Mouse (Mus musculus): ENCODE measurements around the gene Kmt2b. TPM values are rescaled to one million over a fixed set of nuclear protein-coding genes. Genes with fewer than 3 reads are reported as not detected.

Gene Kmt2b
- polyA plus RNA-seq (2015; fragmentation: Nextera tagmentation; extraction: Ambion mirVana): 6.7 and 10.9 TPM in 2 replicates

DNA sequence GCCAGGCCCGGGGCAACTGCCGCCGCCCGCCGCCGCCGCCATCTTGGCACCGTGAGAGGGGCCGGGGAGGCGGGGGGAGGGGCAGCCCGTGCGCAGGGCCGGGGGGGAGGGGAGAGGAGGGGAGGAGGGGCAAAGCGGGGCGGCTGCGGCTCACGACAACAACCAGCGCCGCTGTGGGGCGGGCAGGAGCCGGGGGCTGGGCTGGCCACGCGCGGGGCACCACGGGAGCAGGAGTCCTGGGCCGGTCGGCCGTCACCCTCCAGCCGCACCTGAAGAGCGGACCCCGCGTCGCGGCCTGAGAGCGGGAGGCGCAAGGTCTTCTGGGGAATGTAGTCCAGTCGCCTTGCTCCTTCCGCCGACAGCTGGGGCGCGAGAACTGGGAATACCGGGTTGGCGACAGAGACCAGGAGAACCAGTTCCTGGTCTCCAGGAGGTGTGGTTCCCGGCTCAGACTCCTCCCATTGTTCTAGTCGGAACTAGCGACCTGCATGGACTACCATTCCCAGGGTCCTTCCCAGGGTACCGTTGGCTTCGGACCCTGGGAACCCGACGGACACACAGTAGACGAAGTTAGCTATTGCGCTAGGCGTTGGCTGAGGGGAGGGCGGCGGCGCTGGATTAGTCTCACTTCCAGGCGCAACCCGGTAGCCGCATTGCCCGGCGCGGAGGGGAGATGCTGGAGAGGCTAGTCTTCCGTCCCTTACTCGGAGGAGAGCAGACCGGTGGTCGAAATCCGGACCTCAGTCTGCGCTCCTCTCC is at the start of gene Kmt2b:
Gene Kmt2b, minus strand, starts transcription at position 51 of the 759 bp plus-strand sequence.
- Histone ChIP-seq H3K4me1 (peaks cover 26% of the 10 kb centered on the region), H3K36me3 (peaks cover 28% of the 10 kb centered on the region), H3K27ac (peak within 1 kb of the TSS; percentile 94), H3K9ac (peak within 1 kb of the TSS; percentile 97), H3K27me3 (no peaks in the 10 kb centered on the region), H3K9me3 (replicated peaks) (no peaks in the 10 kb centered on the region), H3K4me3 (replicated peaks) (peak within 1 kb of the TSS; percentile 72), H3K4me2 (peak within 1 kb of the TSS; percentile 90)
- peak; percentile 97 for ATAC-seq (replicated peaks; ENCODE audit: low FRiP score)
- WGBS: under 1% methylated on average over 54 of the region's 68 CpGs

DNA sequence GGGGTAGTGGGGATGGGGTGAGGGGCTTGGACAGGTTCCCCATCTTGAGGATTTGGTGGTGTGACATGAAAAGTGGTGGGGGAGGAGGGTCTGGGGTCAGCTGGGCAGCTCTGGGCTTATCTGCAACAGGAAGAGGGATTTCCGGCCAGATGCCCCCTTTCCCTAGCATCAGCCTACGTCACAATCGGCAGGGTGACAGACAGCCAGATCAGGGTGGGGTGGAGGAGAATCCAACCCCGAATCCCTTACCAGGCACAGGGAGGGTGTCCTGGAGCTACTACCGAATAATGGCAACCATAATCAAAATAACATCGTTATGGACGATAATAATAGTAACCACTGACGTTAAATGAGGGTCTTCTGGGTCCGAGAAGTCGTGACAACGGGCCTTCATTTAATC is 47.9 kb upstream of the Kmt2b start:
- WGBS: 24% methylated on average over 11 of the region's 11 CpGs
- no peak overlapping the region for H3K9ac ChIP-seq
- H3K4me2 ChIP-seq: no peak overlapping the region
- H3K27ac ChIP-seq: no peak overlapping the region
- H3K4me3 ChIP-seq (replicated peaks): no peak overlapping the region
- no peak for ATAC-seq (replicated peaks; ENCODE audit: low FRiP score)
- peaks cover 53% of the 10 kb centered on the region for H3K27me3 ChIP-seq
- H3K9me3 ChIP-seq (replicated peaks): no peaks in the 10 kb centered on the region
- H3K36me3 ChIP-seq: peaks cover 14% of the 10 kb centered on the region
- peaks cover 30% of the 10 kb centered on the region for H3K4me1 ChIP-seq

DNA sequence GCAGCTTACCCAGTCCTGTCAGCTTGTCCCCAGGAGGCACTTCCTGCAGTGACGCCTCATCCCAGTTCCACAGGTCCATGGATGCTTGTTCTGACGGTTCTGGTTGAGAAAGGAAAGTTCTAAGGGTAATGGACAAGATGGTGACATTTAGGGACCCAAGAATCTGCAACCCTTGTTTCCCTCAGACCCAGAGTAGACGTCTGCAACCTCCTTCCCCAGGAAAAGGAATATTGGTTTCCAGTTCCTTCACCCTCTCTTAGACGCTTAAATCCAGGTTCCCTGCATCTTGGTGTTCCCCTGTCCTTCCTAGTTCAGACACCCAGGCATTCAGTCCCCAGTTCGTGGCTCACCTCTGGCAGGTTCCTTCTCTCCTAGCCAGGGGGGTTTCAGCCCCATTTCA is 47.2 kb upstream of the Kmt2b start, which contains the start of gene Etv2:
Gene Etv2, minus strand, starts transcription at position 101 of the 400 bp plus-strand sequence.
- peak within 1 kb of the TSS; percentile 26 for H3K4me3 ChIP-seq (replicated peaks)
- H3K9ac ChIP-seq: no peak within 1 kb of the TSS
- H3K27ac ChIP-seq: no peak within 1 kb of the TSS
- 7% methylated on average over 5 of the region's 5 CpGs for WGBS
- H3K9me3 ChIP-seq (replicated peaks): no peaks in the 10 kb centered on the region
- H3K36me3 ChIP-seq: peaks cover 8% of the 10 kb centered on the region
- H3K4me2 ChIP-seq: peak within 1 kb of the TSS; percentile 56
- H3K4me1 ChIP-seq: peaks cover 30% of the 10 kb centered on the region
- H3K27me3 ChIP-seq: peaks cover 58% of the 10 kb centered on the region
- no peak for ATAC-seq (replicated peaks; ENCODE audit: low FRiP score)

DNA sequence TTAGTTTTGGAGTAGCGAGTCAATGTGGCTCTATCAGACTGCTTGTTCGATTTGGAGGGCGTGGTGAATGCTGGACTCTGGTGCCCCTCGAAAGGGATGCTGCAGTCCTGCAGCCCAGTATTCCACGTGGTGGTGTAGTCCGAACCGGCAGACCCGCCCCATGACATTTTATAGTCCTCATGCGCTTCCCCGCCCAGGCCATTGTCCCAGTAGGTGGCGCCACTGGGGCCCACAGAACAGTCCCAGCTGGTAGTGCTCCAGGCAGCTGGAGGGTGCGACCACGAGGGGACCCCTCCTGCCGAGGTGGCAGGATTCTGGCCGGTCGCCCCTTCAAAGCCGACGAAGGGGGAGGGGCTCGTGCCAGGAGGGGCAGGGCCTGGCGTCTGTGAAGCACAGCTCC is 46.1 kb upstream of the Kmt2b start:
- H3K27me3 ChIP-seq: peaks cover 69% of the 10 kb centered on the region

DNA sequence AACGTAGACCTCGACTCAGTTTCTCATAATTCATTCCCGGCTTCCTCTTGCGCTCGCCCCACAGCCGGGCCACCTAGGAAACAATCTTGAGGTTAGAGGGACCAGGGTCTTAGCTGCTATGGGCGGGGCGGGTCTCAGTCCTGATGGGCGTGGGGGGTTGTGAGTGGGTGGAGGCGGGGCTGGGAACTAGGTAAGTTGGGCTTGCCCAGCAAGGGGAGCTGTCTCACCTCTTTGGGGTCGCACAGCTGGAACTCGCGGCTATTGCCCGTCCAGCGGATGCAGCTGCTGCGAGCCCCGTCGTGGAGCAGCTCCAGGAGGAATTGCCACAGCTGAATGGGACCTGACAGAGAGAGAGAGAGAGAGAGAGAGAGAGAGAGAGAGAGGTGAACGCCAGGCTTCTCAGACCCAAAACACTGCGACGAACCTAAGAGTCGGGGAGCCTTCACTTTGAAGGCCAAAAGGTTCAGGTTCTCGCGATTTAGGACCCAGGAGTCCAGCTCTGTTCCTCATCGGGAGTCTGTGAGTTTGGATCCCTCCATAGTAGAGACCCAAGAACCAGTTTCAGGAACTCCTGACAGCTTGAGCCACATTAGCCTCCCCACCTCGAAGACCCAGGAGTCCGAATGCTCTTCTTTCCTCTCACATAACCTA is 45.4 kb upstream of the Kmt2b start:
- H3K9ac ChIP-seq: 0 out of 2 replicates have a peak overlapping the region, but pooled peaks have one; percentile 2
- no peaks in the 10 kb centered on the region for H3K9me3 ChIP-seq (replicated peaks)
- peaks cover 26% of the 10 kb centered on the region for H3K4me1 ChIP-seq
- 4% methylated on average over 27 of the region's 27 CpGs for WGBS
- no peak for ATAC-seq (replicated peaks; ENCODE audit: low FRiP score)
- peak overlapping the region; percentile 12 for H3K4me3 ChIP-seq (replicated peaks)
- H3K27me3 ChIP-seq: peaks cover 76% of the 10 kb centered on the region
- 0 out of 2 replicates have a peak overlapping the region, but pooled peaks have one; percentile 14 for H3K4me2 ChIP-seq
- H3K36me3 ChIP-seq: no peaks in the 10 kb centered on the region
- no peak overlapping the region for H3K27ac ChIP-seq

More for the DNA sequence above, 46.1 kb upstream of the Kmt2b start:
- H3K4me3 ChIP-seq (replicated peaks): peak overlapping the region; percentile 26
- peak; percentile 73 for ATAC-seq (replicated peaks; ENCODE audit: low FRiP score)
- under 1% methylated on average over 20 of the region's 20 CpGs for WGBS
- peaks cover 30% of the 10 kb centered on the region for H3K4me1 ChIP-seq
- H3K9ac ChIP-seq: no peak overlapping the region
- H3K27ac ChIP-seq: no peak overlapping the region
- H3K9me3 ChIP-seq (replicated peaks): no peaks in the 10 kb centered on the region
- H3K4me2 ChIP-seq: peak overlapping the region; percentile 56
- H3K36me3 ChIP-seq: no peaks in the 10 kb centered on the region

DNA sequence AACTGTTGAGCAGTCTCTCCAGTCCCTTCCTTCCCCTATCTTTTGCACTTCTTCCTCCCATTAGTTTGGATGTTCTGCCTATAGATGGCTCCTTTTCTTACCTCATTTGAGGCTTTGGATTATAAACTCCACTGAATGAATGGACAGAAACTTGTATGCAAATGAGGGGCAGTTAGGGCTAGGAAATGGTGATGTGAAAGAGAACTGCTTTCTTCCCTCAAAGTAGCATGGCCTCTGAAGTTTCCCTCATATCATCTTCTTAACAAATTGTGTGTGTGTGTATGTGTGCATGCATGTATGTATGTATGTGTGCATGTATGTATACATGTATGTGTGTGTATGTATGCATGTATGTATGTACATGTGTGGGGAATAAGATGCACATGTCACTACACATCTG is 40.5 kb upstream of the Kmt2b start:
- H3K36me3 ChIP-seq: peaks cover 6% of the 10 kb centered on the region
- H3K4me3 ChIP-seq (replicated peaks): no peak overlapping the region
- peaks cover 19% of the 10 kb centered on the region for H3K4me1 ChIP-seq
- no peak overlapping the region for H3K4me2 ChIP-seq
- no peaks in the 10 kb centered on the region for H3K9me3 ChIP-seq (replicated peaks)
- H3K27ac ChIP-seq: no peak overlapping the region
- H3K27me3 ChIP-seq: peaks cover 52% of the 10 kb centered on the region
- H3K9ac ChIP-seq: no peak overlapping the region
- no peak for ATAC-seq (replicated peaks; ENCODE audit: low FRiP score)

DNA sequence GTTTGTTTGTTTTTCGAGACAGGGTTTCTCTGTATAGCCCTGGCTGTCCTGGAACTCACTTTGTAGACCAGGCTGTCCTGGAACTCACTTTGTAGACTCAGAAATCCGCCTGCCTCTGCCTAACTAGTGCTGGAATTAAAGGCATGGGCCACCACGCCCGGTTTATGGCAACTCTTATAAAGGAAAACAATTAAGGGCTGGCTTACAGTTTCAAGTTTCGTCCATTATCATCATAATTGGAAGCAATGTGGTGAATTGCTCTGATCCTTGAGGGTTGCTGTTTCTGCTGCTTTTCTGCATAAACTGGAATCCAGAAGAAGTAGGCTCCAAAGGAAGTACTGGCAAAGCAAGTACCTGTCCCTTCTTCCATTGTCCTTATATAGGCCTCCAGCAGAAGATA is 38.1 kb upstream of the Kmt2b start:
- Histone ChIP-seq H3K9me3 (replicated peaks) (no peaks in the 10 kb centered on the region), H3K4me1 (peaks cover 13% of the 10 kb centered on the region), H3K4me2 (peak overlapping the region; percentile 83), H3K4me3 (replicated peaks) (peak overlapping the region; percentile 86; the same call in 1 of the 2 replicates), H3K36me3 (peaks cover 30% of the 10 kb centered on the region), H3K27me3 (peaks cover 29% of the 10 kb centered on the region), H3K9ac (no peak overlapping the region), H3K27ac (no peak overlapping the region)
- WGBS: 84% methylated on average over 5 of the region's 5 CpGs
- ATAC-seq (replicated peaks; ENCODE audit: low FRiP score): no peak

DNA sequence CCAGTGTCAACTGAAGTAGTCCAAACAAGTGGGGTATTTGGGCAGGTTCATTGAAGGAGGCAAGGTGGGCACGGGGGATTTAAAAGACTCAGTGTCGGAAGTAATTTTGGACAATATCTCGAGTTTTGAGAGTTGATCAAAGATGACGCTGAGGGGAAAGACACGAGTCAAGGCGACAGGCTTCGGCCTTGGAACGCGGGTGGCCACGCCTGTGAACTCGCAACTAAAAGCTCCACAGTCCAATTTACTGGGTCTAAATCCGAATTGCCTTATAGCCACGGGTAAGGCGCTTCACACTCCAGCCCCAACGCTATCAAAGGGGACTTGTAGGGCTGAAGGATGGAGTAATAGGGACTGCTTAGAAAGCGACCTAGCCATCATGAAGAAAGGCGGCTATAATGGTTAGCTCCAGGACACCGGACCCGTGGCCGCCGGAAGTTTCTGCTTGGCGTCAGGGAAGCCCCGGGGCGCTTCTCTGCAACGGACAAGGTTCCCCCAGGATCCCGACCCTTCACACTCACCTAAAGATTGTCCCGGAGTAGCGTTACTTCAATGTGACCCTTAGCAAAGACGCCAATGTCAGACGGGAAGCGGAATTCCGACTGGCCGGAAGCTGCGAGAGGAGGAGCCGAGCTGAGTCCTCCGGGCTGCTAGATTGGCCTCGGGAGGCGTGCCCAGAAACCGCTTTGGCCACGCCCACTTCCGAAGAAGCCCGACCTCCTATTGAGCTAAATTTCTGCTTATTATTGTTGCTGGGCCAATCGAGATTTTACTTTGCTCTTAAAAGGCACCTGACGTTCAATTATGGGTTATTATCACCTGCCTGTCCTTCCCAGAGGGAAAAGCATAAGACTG is 37.2 kb upstream of the Kmt2b start, which contains the start of gene Cox6b1:
Gene Cox6b1, minus strand, starts transcription at position 622 of the 855 bp plus-strand sequence.
- peaks cover 13% of the 10 kb centered on the region for H3K4me1 ChIP-seq
- ATAC-seq (replicated peaks; ENCODE audit: low FRiP score): peak; percentile 93
- H3K36me3 ChIP-seq: peaks cover 38% of the 10 kb centered on the region
- H3K9me3 ChIP-seq (replicated peaks): no peaks in the 10 kb centered on the region
- H3K27ac ChIP-seq: peak within 1 kb of the TSS; percentile 49
- H3K4me2 ChIP-seq: peak within 1 kb of the TSS; percentile 83
- H3K9ac ChIP-seq: peak within 1 kb of the TSS; percentile 73
- peaks cover 21% of the 10 kb centered on the region for H3K27me3 ChIP-seq
- peak within 1 kb of the TSS; percentile 86 for H3K4me3 ChIP-seq (replicated peaks)
- WGBS: 1% methylated on average over 44 of the region's 44 CpGs

DNA sequence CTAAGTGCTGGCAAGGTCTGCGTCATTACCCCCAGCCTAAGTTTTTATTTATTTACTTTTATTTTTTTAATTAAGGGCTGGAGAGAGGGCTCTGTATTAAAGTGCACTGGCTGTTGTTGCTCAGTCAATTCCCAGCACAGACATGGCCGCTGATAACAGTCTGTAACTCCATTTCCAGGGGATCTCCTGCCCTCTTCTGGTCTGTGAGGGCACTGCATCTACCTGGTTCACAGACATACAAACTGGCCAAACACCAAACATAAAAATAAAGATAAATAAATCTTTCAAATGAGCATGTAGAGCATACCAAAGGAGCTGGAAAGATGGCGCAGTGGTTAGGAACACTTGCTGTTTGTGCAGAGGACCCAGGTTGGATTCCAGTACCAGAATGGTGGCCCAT is 30.7 kb upstream of the Kmt2b start:
- Histone ChIP-seq H3K9ac (no peak overlapping the region), H3K27me3 (no peaks in the 10 kb centered on the region), H3K36me3 (peaks cover 87% of the 10 kb centered on the region), H3K27ac (no peak overlapping the region), H3K4me3 (replicated peaks) (no peak overlapping the region), H3K4me1 (peaks cover under 1% of the 10 kb centered on the region), H3K4me2 (no peak overlapping the region), H3K9me3 (replicated peaks) (no peaks in the 10 kb centered on the region)
- WGBS: 88% methylated on average over 3 of the region's 3 CpGs
- no peak for ATAC-seq (replicated peaks; ENCODE audit: low FRiP score)

DNA sequence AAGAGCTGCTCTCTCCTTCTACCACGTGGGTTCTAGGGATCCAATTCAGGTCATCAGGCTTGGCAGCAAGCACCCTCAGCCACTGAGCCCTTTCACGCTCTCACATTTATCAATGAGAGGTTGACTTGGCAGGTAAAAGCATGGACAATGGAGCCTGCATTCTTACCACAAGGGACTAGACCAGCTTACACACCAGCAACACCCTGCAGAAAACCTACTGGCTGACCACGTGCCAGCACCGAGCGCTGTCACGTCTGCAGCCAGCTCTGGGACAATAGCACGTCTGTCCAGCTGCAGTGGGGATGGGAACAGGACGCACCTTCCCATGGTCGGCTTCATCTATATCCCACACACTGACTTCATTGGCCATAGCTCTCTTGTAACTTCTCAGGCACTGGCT is 30.1 kb upstream of the Kmt2b start:
- H3K36me3 ChIP-seq: peaks cover 82% of the 10 kb centered on the region
- no peak overlapping the region for H3K9ac ChIP-seq
- H3K4me2 ChIP-seq: no peak overlapping the region
- no peaks in the 10 kb centered on the region; the same call in 1 of the 2 replicates for H3K4me1 ChIP-seq
- ATAC-seq (replicated peaks; ENCODE audit: low FRiP score): no peak
- no peaks in the 10 kb centered on the region for H3K27me3 ChIP-seq
- no peak overlapping the region for H3K27ac ChIP-seq
- no peak overlapping the region for H3K4me3 ChIP-seq (replicated peaks)
- 95% methylated on average over 9 of the region's 9 CpGs for WGBS
- H3K9me3 ChIP-seq (replicated peaks): no peaks in the 10 kb centered on the region

DNA sequence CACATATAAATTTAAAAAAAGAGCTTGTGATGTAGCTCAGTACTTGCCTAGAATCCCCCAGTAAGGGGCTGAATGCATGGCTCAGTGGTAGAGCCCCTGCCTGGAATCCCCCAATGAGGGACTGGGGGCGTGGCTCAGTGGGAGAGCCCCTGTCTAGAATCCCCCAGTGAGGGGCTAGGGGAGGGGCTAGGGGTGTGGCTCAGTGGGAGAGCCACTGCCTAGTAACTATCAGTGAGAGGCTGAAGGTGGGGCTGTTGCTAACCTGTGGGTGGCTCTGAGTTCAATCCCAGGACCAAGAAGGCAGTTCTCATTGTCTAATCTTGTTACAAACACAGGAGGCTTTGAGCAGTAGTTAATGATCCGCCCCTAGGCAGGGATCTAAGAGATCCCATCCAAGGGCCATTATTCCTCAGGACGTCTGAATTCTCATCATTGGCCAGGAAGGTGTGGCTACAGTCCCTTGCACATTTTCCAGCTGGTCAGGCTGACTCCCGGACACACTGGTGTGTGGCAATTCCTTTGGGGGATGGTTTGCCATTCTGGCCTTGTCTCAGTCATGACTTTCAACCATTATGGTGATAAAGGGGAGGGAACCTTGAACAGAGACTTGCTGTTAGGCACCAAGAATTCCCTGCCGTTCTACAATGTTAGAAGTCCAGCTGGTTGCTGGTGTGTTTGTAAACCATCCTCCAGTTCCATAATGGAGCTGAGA is 26.7 kb upstream of the Kmt2b start:
- ATAC-seq (replicated peaks; ENCODE audit: low FRiP score): no peak
- Histone ChIP-seq H3K4me3 (replicated peaks) (no peak overlapping the region), H3K27ac (no peak overlapping the region; the same call in 1 of the 2 replicates), H3K36me3 (peaks cover 49% of the 10 kb centered on the region), H3K9me3 (replicated peaks) (no peaks in the 10 kb centered on the region), H3K27me3 (no peaks in the 10 kb centered on the region), H3K4me2 (no peak overlapping the region), H3K9ac (no peak overlapping the region), H3K4me1 (peaks cover 15% of the 10 kb centered on the region)
- 55% methylated on average over 5 of the region's 5 CpGs for WGBS

Measured in kidney, embryonic 15.5 days (tissue).